Mouse (Mus musculus): Measurements from ENCODE around the gene Oas3. TPM values are rescaled to one million over a fixed set of nuclear protein-coding genes. Genes with fewer than 3 reads are reported as not detected.

Gene Oas3
- total and polyA plus RNA-seq, 2 experiments from 2014 or later = 0.31 to 0.58 TPM

GRCm38 (mm10) chr5:120718600-120719378, 58.7 kb downstream of the Oas3 start:
- DNase-seq (ENCODE audit: low spot score) (no peak), ATAC-seq (no peak)
- Histone ChIP-seq H3K9ac (replicated peaks; ENCODE audit: low read length) (no peak overlapping the region), H3K4me3 (ENCODE audit: low read length) (no peak overlapping the region), H3K36me3 (ENCODE audit: insufficient read depth, low read length) (no peaks in the 10 kb centered on the region), H3K9me3 (ENCODE audit: low read length) (no peaks in the 10 kb centered on the region), H3K4me2 (ENCODE audit: low read depth, low read length) (no peak overlapping the region), H3K27me3 (ENCODE audit: insufficient read depth, low read length) (no peaks in the 10 kb centered on the region), H3K27ac (no peak overlapping the region), H3K4me1 (ENCODE audit: insufficient read depth, low read length) (no peaks in the 10 kb centered on the region)
- 52% methylated on average over 14 of the region's 15 CpGs for WGBS
- TF ChIP-seq CTCF (IDR thresholded peaks at IDR 0.05; ENCODE audit: low read depth) = peak; percentile 34

GRCm38 (mm10) chr5:120717136-120717535, 60.3 kb downstream of the Oas3 start:
- H3K9me3 ChIP-seq (ENCODE audit: low read length) = no peaks in the 10 kb centered on the region
- 60% methylated on average over 10 of the region's 10 CpGs for WGBS
- no peak overlapping the region for H3K4me3 ChIP-seq (ENCODE audit: low read length)
- H3K27ac ChIP-seq = no peak overlapping the region
- no peaks in the 10 kb centered on the region for H3K36me3 ChIP-seq (ENCODE audit: insufficient read depth, low read length)
- DNase-seq (ENCODE audit: low spot score) = no peak
- no peak for ATAC-seq
- no peak overlapping the region for H3K4me2 ChIP-seq (ENCODE audit: low read depth, low read length)
- H3K27me3 ChIP-seq (ENCODE audit: insufficient read depth, low read length) = no peaks in the 10 kb centered on the region
- no peaks in the 10 kb centered on the region for H3K4me1 ChIP-seq (ENCODE audit: insufficient read depth, low read length)
- TF ChIP-seq CTCF (IDR thresholded peaks at IDR 0.05; ENCODE audit: low read depth) = no peak
- no peak overlapping the region for H3K9ac ChIP-seq (replicated peaks; ENCODE audit: low read length)

- Histone ChIP-seq H3K4me2 (ENCODE audit: low read depth, low read length) (no peak overlapping the region), H3K36me3 (ENCODE audit: insufficient read depth, low read length) (no peaks in the 10 kb centered on the region), H3K9me3 (ENCODE audit: low read length) (no peaks in the 10 kb centered on the region), H3K4me3 (ENCODE audit: low read length) (no peak overlapping the region), H3K27me3 (ENCODE audit: insufficient read depth, low read length) (no peaks in the 10 kb centered on the region), H3K4me1 (ENCODE audit: insufficient read depth, low read length) (peaks cover 10% of the 10 kb centered on the region; the same call in 1 of the 2 replicates), H3K27ac (no peak overlapping the region), H3K9ac (replicated peaks; ENCODE audit: low read length) (no peak overlapping the region)
- 5% methylated on average over 16 of the region's 16 CpGs for WGBS
- peak; percentile 95 for TF ChIP-seq CTCF (IDR thresholded peaks at IDR 0.05; ENCODE audit: low read depth)
- DNase-seq (ENCODE audit: low spot score) (peak; percentile 91), ATAC-seq (no peak)
Measured at GRCm38 (mm10) chr5:120714314-120714713, 63.1 kb downstream of the Oas3 start.

DNA sequence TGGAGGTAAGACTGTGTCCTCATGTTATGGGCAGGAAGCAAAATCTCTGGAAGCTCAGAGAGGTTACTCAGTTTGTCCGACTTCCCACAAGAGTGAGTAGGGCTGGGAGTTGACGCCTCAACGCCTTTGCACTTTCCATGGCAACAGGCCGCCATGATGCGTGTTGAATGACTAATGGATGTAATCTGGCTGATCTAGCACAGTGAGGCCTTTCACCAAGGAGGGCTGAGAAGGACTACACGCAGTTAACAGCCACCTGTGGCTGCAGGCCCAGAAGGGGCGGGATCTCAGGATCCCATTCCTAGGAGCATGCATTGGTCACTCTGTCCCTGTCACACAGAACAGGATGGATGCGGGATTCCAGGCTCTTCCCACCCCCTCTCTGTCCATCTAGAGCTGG, 64.7 kb downstream of the Oas3 start:
- no peaks in the 10 kb centered on the region for H3K27me3 ChIP-seq (ENCODE audit: insufficient read depth, low read length)
- H3K9ac ChIP-seq (replicated peaks; ENCODE audit: low read length) = no peak overlapping the region
- H3K4me1 ChIP-seq (ENCODE audit: insufficient read depth, low read length) = peaks cover 10% of the 10 kb centered on the region; the same call in 1 of the 2 replicates
- DNase-seq (ENCODE audit: low spot score) (peak; percentile 70), ATAC-seq (peak; percentile 60)
- no peak overlapping the region for H3K4me2 ChIP-seq (ENCODE audit: low read depth, low read length)
- no peaks in the 10 kb centered on the region for H3K9me3 ChIP-seq (ENCODE audit: low read length)
- 42% methylated on average over 8 of the region's 8 CpGs for WGBS
- no peak overlapping the region for H3K27ac ChIP-seq
- H3K4me3 ChIP-seq (ENCODE audit: low read length) = no peak overlapping the region
- H3K36me3 ChIP-seq (ENCODE audit: insufficient read depth, low read length) = no peaks in the 10 kb centered on the region
- no peak for TF ChIP-seq CTCF (IDR thresholded peaks at IDR 0.05; ENCODE audit: low read depth)

GRCm38 (mm10) chr5:120711827-120712226, 65.6 kb downstream of the Oas3 start, which contains the start of gene Dtx1:
TSS of gene Dtx1 (minus strand) at chr5:120711927.
- Histone ChIP-seq H3K4me1 (ENCODE audit: insufficient read depth, low read length) (peaks cover 14% of the 10 kb centered on the region), H3K27ac (peak within 1 kb of the TSS; percentile 92), H3K4me2 (ENCODE audit: low read depth, low read length) (peak within 1 kb of the TSS; percentile 89), H3K9me3 (ENCODE audit: low read length) (no peaks in the 10 kb centered on the region), H3K27me3 (ENCODE audit: insufficient read depth, low read length) (no peaks in the 10 kb centered on the region), H3K4me3 (ENCODE audit: low read length) (peak within 1 kb of the TSS; percentile 81), H3K36me3 (ENCODE audit: insufficient read depth, low read length) (no peaks in the 10 kb centered on the region), H3K9ac (replicated peaks; ENCODE audit: low read length) (peak within 1 kb of the TSS; percentile 96)
- DNase-seq (ENCODE audit: low spot score) (no peak), ATAC-seq (0 out of 2 replicates have a peak, but pooled peaks have one; percentile 3)
- WGBS = 28% methylated on average over 3 of the region's 3 CpGs
- no peak for TF ChIP-seq CTCF (IDR thresholded peaks at IDR 0.05; ENCODE audit: low read depth)

DNA sequence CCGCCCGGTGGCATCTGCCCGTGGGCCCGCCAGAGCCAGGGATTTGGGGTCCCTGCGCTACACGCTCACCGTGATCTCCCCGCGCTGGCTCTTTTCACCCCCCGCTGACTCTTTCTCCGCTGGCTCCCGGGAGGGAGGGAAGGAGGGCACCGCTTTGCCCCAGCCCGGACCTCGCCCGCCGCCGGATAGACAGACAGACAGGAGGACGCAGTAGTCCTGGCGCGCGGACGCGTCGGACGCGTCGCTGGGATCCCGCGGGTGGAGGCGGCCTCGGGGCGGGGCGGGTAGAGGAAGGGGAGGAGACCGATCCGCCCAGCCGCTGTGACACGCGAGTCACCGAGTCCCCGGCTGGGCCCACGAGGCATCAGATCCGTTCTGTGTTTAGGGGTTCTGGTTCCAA, 66.0 kb downstream of the Oas3 start:
- TF ChIP-seq CTCF (IDR thresholded peaks at IDR 0.05; ENCODE audit: low read depth) = no peak
- WGBS = under 1% methylated on average over 24 of the region's 43 CpGs
- peak overlapping the region; percentile 96 for H3K9ac ChIP-seq (replicated peaks; ENCODE audit: low read length)
- no peaks in the 10 kb centered on the region for H3K9me3 ChIP-seq (ENCODE audit: low read length)
- peaks cover 18% of the 10 kb centered on the region for H3K4me1 ChIP-seq (ENCODE audit: insufficient read depth, low read length)
- peak overlapping the region; percentile 92 for H3K27ac ChIP-seq
- H3K4me3 ChIP-seq (ENCODE audit: low read length) = peak overlapping the region; percentile 81
- H3K36me3 ChIP-seq (ENCODE audit: insufficient read depth, low read length) = no peaks in the 10 kb centered on the region
- H3K27me3 ChIP-seq (ENCODE audit: insufficient read depth, low read length) = no peaks in the 10 kb centered on the region
- H3K4me2 ChIP-seq (ENCODE audit: low read depth, low read length) = peak overlapping the region; percentile 89
- ATAC-seq (peak; percentile 59), DNase-seq (ENCODE audit: low spot score) (peak; percentile 84)

- H3K9ac ChIP-seq (replicated peaks; ENCODE audit: low read length) = peak overlapping the region; percentile 96
- peak overlapping the region; percentile 92 for H3K27ac ChIP-seq
- peak overlapping the region; percentile 81 for H3K4me3 ChIP-seq (ENCODE audit: low read length)
- H3K9me3 ChIP-seq (ENCODE audit: low read length) = no peaks in the 10 kb centered on the region
- WGBS = 0% methylated on average over 21 of the region's 34 CpGs
- no peak for TF ChIP-seq CTCF (IDR thresholded peaks at IDR 0.05; ENCODE audit: low read depth)
- H3K27me3 ChIP-seq (ENCODE audit: insufficient read depth, low read length) = no peaks in the 10 kb centered on the region
- peak overlapping the region; percentile 89 for H3K4me2 ChIP-seq (ENCODE audit: low read depth, low read length)
- ATAC-seq (peak; percentile 10), DNase-seq (ENCODE audit: low spot score) (peak; percentile 63)
- H3K36me3 ChIP-seq (ENCODE audit: insufficient read depth, low read length) = no peaks in the 10 kb centered on the region
- H3K4me1 ChIP-seq (ENCODE audit: insufficient read depth, low read length) = peaks cover 19% of the 10 kb centered on the region
Measured at GRCm38 (mm10) chr5:120710826-120711248, 66.6 kb downstream of the Oas3 start.

Measured in hindbrain, postnatal 0 days (tissue).